Mouse (Mus musculus): Measurements from ENCODE around the gene Lrrc8a.

Lrrc8a gene

GRCm38 (mm10) chr2:30238906-30239465 is 1.5 kb downstream of the Lrrc8a start:
- DNase-seq (ENCODE audit: extremely low spot score, low read depth, low spot score) = no peak

- DNase-seq (ENCODE audit: extremely low spot score, low read depth, low spot score) = no peak
Measured at GRCm38 (mm10) chr2:30239777-30240176, 2.3 kb downstream of the Lrrc8a start.

DNA sequence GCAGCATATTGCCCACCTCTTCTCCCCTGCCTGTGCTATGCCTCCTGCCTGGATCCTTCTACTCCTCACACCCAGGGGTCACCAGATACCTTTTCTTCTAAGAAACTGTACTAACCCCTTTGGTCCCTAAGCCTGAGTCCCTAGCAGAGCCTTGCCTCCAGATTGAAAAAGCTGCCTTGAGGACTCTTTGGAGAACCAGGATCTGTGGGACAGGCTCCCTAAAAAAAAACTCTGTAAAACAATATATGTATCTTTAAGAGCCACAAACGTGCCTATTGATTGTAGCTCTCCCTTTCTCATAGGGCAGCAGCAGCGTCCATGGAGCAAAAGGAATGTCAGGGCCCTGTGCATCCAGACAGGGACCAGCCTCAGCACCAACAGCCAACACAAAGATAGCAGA is 2.8 kb downstream of the Lrrc8a start, which contains the start of gene Gm28035:
Gm28035 (plus strand) TSS at position 301 of the 400 bp plus-strand sequence.
- no peak for DNase-seq (ENCODE audit: extremely low spot score, low read depth, low spot score)

- no peak for DNase-seq (ENCODE audit: extremely low spot score, low read depth, low spot score)
Measured at GRCm38 (mm10) chr2:30242509-30242908, 5.0 kb downstream of the Lrrc8a start.

GRCm38 (mm10) chr2:30243391-30243790 is 5.9 kb downstream of the Lrrc8a start:
- no peak for DNase-seq (ENCODE audit: extremely low spot score, low read depth, low spot score)

- DNase-seq (ENCODE audit: extremely low spot score, low read depth, low spot score) = no peak
Measured at GRCm38 (mm10) chr2:30244595-30245178, 7.2 kb downstream of the Lrrc8a start.

DNA sequence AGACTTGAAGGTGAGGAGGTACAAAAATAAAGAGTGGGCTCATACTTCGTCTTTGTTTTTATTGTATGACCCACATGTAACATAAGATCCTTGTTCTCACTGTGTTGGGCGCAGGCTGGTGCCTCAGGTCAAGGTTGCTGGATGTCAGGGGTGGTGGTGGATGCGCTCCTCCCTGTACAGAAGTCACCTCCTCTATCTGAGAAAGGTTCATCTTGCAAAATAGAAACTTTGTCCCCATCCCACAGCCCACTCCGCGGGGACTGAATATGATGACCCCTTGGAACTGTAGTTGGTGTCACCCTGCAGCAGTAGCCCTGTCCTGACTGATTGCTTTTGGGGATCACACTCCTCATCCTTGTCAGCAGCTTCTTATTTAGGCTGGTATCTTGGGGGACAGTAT is 9.5 kb downstream of the Lrrc8a start:
- no peak for DNase-seq (ENCODE audit: extremely low spot score, low read depth, low spot score)

- no peak for DNase-seq (ENCODE audit: extremely low spot score, low read depth, low spot score)
Measured at GRCm38 (mm10) chr2:30247681-30248080, 10.2 kb downstream of the Lrrc8a start.

DNA sequence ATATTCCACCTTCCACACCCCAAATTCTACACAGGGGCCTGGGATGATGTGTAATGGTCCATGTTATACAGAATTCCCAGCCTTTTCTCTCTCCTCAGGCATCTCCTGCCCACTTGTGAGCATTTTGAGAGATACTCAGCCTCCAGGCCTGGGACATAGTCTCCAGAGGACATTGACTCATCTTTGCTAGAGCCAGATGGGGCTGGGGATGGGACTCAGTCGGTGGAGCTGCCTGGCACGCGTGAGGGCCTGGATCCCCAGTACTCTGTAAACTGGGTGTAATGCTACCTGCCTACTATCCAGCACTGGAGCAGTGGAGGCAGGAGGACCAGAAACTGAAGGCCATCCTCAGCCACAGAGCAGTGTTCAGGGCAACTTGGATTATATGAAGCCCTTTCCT is 11.7 kb downstream of the Lrrc8a start:
- no peak for DNase-seq (ENCODE audit: extremely low spot score, low read depth, low spot score)

DNA sequence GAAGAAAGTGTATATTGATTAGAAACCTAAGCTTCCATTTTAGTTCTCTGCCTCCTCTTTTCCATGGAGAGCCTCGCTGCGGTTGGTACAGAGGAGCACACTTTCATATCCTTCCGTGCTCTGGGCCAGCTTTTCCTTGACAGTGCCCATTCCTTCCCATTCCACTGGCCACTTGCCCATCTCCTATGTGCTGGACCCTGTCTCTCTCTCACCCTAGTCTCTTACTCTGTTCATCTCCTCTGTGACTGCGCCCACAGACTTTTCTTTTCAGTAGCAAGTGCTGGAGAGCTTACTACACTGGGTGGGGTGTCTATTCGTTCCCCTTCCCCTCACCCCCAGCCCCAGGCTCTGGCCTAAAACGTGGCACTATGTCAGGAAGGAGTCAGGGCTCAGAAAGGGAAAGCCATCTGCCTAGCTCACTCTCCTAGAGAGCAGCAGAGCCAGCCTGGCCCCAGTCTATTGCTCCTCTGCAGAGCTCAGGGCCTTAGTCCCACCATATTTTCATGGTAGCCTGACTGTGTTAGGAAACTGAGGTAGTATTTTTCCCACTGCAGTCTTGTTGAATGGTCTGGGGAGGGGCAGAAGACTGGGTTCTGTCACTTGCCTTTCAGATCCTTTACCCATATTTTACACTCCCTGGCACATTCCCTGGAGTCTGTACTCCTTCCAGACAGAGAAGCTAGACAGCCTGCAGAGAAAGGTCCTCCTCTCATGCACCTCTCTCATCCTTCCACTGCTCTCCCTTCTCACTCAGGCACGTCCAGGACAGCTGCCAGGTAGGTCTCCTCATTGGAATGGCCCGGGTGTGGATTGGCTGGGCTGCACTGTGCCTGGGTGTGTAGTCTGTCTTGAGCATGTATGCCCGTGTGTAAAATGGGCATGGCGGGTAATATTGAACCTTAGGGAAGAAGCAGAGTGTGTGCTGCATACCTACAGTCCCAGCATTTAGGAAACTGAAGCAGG is 12.9 kb downstream of the Lrrc8a start:
- no peak for DNase-seq (ENCODE audit: extremely low spot score, low read depth, low spot score)

DNA sequence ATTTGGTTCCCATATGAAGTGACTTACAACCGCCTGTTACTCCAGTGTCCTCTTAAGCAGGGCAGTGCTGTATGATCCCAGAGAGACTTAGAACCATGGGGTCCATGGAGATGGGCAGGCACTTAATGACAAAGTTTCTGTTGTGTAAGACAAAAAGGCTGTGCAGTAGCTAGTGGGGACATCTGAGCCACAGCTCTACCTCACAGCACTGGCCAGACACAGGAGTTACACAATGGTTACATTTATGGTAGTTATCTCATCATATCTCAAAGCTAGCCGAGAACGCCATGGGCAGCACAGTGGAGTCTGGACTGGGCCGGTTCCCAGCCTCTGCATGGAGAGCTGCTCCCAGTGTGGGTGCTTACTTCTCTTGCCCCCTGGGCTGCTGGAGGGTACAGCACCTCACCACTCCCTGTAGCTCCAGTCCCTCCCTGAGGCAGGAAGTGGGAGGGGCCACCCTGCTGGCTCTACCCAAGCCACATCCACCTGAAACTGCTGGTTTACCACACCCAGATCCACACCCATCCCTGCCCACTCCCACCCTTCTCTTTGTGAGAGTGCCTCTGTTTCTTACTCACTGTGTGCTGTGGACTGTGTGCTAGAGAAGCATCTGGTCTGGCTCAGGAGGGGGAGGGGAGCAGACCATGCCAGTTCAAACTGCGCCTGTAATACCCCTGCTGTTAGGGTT is 14.0 kb downstream of the Lrrc8a start:
- DNase-seq (ENCODE audit: extremely low spot score, low read depth, low spot score) = no peak

- no peak for DNase-seq (ENCODE audit: extremely low spot score, low read depth, low spot score)
Measured at GRCm38 (mm10) chr2:30252521-30252920, 15.0 kb downstream of the Lrrc8a start.

GRCm38 (mm10) chr2:30253809-30254208 is 16.3 kb downstream of the Lrrc8a start:
- DNase-seq (ENCODE audit: extremely low spot score, low read depth, low spot score) = no peak

DNA sequence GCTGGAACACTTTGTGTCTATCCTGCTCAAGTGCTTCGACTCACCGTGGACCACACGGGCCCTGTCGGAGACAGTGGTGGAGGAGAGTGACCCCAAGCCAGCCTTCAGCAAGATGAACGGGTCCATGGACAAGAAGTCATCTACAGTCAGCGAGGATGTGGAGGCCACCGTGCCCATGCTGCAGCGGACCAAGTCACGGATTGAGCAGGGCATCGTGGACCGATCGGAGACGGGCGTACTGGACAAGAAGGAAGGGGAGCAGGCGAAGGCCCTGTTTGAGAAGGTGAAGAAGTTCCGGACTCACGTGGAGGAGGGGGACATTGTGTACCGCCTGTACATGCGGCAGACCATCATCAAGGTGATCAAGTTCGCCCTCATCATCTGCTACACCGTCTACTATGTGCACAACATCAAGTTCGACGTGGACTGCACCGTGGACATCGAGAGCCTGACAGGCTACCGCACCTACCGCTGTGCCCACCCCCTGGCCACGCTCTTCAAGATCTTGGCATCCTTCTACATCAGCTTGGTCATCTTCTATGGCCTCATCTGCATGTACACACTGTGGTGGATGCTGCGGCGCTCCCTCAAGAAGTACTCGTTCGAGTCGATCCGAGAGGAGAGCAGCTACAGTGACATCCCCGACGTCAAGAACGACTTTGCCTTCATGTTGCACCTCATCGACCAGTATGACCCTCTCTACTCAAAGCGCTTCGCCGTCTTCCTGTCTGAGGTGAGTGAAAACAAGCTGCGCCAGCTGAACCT is 18.3 kb downstream of the Lrrc8a start:
- DNase-seq (ENCODE audit: extremely low spot score, low read depth, low spot score) = no peak

DNA sequence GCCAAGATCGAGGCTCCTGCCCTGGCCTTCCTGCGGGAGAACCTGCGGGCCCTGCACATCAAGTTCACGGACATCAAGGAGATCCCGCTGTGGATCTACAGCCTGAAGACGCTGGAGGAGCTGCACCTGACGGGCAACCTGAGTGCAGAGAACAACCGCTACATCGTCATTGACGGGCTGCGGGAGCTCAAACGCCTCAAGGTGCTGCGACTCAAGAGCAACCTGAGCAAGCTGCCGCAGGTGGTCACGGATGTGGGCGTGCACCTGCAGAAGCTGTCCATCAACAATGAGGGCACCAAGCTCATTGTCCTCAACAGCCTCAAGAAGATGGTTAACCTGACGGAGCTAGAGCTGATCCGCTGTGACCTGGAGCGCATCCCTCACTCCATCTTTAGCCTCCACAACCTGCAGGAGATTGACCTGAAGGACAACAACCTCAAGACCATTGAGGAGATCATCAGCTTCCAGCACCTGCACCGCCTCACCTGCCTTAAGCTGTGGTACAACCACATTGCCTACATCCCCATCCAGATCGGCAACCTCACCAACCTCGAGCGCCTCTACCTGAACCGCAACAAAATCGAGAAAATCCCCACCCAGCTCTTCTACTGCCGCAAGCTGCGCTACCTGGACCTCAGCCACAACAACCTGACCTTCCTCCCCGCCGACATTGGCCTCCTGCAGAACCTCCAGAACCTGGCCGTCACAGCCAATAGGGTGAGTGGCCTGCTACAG is 19.3 kb downstream of the Lrrc8a start:
- DNase-seq (ENCODE audit: extremely low spot score, low read depth, low spot score) = no peak

DNA sequence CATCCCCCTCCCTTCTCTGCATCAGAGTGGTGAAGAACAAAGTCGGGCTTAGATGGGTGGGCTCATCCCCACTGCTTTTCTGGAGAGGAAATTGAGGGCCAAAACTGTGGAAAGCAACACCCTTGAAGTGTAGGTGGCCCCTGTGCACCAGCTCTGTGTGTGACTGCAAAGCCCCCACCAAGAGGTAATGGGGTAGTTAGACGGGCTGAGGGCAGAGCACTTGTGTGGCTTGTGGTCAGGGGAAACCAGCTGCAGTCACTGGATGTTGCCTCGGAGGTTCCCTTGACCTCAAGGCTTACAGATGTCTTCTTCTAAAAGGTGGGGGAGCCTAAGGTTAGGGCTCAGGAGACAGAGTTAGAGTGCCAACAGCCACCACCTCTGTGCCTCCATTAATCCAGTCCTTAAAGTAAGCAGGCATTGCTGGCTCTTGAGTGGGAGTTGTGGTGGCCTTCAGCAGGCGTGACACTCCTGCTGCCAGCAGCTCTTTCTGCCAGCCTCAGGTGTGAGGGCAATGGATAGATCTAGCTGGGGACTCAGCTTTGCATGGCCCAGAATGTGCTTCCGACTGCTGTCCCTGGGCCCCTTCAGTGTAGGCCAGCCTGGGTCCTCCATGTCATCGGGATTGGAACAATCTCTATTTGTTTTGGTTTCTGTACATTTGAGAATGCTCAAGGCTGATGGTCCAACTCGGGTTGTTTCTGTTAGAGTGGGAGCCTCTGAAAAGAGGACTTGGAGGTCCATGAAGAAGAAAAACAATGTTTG is 20.4 kb downstream of the Lrrc8a start:
- no peak for DNase-seq (ENCODE audit: extremely low spot score, low read depth, low spot score)

GRCm38 (mm10) chr2:30258600-30258999 is 21.1 kb downstream of the Lrrc8a start:
- no peak for DNase-seq (ENCODE audit: extremely low spot score, low read depth, low spot score)

DNA sequence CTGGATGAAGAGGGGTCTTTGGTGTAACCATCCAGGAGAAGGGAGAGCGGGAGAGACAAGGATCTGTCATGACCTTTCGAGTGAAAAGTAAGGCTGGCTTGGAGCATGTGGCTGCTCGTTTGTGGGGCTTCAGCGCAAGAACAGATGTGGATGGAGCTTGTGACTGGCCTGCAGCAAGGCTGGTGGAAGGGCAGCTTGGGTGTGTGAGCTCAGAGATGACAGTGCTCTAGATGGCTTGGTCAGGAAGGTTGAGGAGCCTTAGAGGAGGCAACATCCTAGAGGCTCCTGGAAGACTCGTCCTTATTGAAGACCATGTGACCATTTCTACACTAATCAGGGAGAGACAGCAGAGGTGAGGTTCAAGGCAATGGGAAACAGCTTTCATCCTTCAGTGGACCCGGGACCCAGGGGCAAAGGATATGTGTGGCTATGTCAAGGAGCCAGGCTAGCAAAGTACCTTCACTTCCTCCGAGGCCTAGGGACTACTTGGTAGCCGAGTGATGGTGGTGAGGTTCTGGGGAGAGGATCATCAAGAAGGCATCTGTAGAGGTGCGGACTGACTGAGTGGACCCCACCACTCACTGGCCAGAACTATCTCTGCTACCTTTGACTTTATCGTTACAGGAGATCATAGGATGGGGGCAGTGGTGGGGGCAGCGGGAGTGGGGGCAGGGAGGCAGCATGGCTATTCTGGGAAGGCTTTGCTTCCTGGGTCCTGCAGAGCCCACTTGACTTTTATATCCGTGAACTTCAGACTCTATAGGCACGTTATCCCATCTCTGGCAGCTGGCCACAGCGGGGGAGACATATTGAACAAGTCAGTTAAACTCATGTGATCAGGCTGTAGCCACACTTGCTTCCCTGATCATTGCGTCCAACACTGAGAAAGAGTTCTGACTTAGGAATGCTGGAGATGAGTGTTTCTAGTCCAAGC is 21.9 kb downstream of the Lrrc8a start:
- DNase-seq (ENCODE audit: extremely low spot score, low read depth, low spot score) = no peak

All from hindlimb bud, embryonic 11.5 days (tissue).